Mouse (Mus musculus): Measurements from ENCODE around the gene Ckm.

DNA sequence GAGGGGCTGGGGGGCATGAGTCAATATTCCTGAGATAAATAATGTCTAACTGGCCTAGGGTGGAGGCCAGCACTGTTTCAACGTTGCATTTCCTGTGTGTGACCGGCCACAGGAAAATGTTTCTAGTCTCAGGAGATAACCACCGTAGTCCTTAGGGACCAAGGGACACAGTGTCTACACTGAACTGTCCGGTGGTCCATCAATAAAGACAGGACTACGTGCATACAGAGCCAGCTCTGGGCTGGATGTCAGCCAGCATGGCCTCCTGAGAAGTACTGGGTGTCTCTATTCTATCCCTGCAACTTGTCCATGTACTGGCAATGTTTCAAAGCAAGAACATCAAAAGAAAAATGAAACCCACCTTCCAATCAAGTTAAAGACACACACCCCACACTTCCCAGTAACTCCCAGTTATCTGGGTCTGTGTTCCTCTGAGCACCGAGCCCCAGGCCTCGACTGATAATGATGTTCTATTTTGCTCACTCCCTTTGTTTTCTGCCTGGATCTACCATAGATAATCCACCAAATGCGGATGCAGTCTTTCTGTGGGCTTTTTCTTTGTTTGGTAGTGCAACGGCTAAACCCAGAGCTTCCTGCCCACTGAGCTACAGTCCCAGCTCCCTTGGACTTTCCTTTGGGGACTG, 37.0 kb downstream of the Ckm start:
- TF ChIP-seq CTCF (IDR thresholded peaks at IDR 0.05; ENCODE audit: low read depth) (no peak), EP300 (IDR thresholded peaks at IDR 0.05; ENCODE audit: low read depth) (no peak)

All from liver, embryonic 14.5 days (tissue).